Mouse (Mus musculus) hindbrain, postnatal 0 days (tissue): ENCODE results near the gene Hadhb. TPM values are rescaled to one million over a fixed set of nuclear protein-coding genes. Genes with fewer than 3 reads are reported as not detected.
A peak's percentile ranks its signal among the peaks of the same experiment; 100 is the strongest.

Source experiments
- ATAC-seq: fragments of 200-750 bp; cut with Nextera tagmentation; 2 replicates; pipeline ENCODE4 v1.8.0; 2017; ENCODE audit warnings: mild to moderate bottlenecking, moderate TSS enrichment, moderate library complexity
- DNase-seq: peaks from one replicate; pipeline ENCODE4 v3.0.0-alpha.2; 2015; ENCODE audit warnings: low spot score
- H3K27ac ChIP-seq: fragments of 300-500 bp; sonication (generic); 2 replicates; pipeline ENCODE4 v1.5.1; 2014; ENCODE audit warnings: mild to moderate bottlenecking
- H3K27me3 ChIP-seq: fragments of 300-500 bp; sonication (generic); 2 replicates; pipeline ENCODE4 v1.6.1; 2014; ENCODE audit warnings: low read length, mixed read lengths; ENCODE audit not compliant: insufficient read depth
- H3K36me3 ChIP-seq: fragments of 300-500 bp; sonication (generic); 2 replicates; pipeline ENCODE4 v1.6.1; 2014; ENCODE audit warnings: low read length, mixed read lengths; ENCODE audit not compliant: insufficient read depth
- H3K4me1 ChIP-seq: fragments of 300-500 bp; sonication (generic); 2 replicates; pipeline ENCODE4 v1.6.1; 2014; ENCODE audit warnings: antibody characterized with exemption, low read length, mixed read lengths; ENCODE audit not compliant: insufficient read depth
- H3K4me2 ChIP-seq: fragments of 300-500 bp; sonication (generic); 2 replicates; pipeline ENCODE4 v1.6.1; 2014; ENCODE audit warnings: low read depth, mild to moderate bottlenecking, low read length, moderate library complexity, mixed read lengths
- H3K4me3 ChIP-seq: fragments of 300-500 bp; sonication (generic); 2 replicates; pipeline ENCODE4 v1.5.1; 2014; ENCODE audit warnings: low read length
- H3K9ac ChIP-seq: fragments of 300-500 bp; sonication (generic); replicated peaks from 2 replicates; pipeline ENCODE4 v1.6.1; 2014; ENCODE audit warnings: mild to moderate bottlenecking, low read length, moderate library complexity, mixed read lengths
- H3K9me3 ChIP-seq: fragments of 300-500 bp; sonication (generic); 2 replicates; pipeline ENCODE4 v1.6.1; 2016; ENCODE audit warnings: low read length, mixed read lengths
- CTCF ChIP-seq: IDR thresholded peaks from 2 replicates; pipeline ENCODE4 v1.5.1; 2016; ENCODE audit warnings: antibody characterized with exemption, control low read depth, low read depth
- WGBS: fragments of 180-500 bp; shearing (Covaris S2); extraction: QIAGEN DNeasy Blood & Tissue Kit; methylation state at CpG from one replicate; pipeline ENCODE4 v1.1.7; 2014; 5-methylcytosine and 5-hydroxymethylcytosine counted together
- polyA plus RNA-seq: library from polyadenylated mRNA; unstranded; fragments of >200 nt; fragmentation: Nextera tagmentation; extraction: Ambion mirVana; gene quantifications from 2 replicates; pipeline ENCODE4 v1.2.1, GENCODE M21; 2015
- total RNA-seq: library from RNA; depleted of rRNA; stranded (reverse); fragments of >200 nt; gene quantifications from 2 replicates; pipeline ENCODE4 v1.2.3, GENCODE M21; 2014

The Hadhb gene
- total and polyA plus RNA-seq, 2 experiments from 2014 or later, result 59.9 to 68.3 TPM

GRCm38 (mm10) chr5:30109899-30110298, 45.1 kb upstream of the Hadhb start:
- DNase-seq (no peak), ATAC-seq (no peak)
- H3K4me1 ChIP-seq, result peaks cover 31% of the 10 kb centered on the region
- TF ChIP-seq CTCF, result no peak
- H3K4me3 ChIP-seq, result no peak overlapping the region
- H3K4me2 ChIP-seq, result no peak overlapping the region; the same call in 1 of the 2 replicates
- no peaks in the 10 kb centered on the region for H3K9me3 ChIP-seq
- no peaks in the 10 kb centered on the region; the same call in 1 of the 2 replicates for H3K27me3 ChIP-seq
- H3K36me3 ChIP-seq, result no peaks in the 10 kb centered on the region
- WGBS, result 36% methylated on average over 2 of the region's 2 CpGs
- no peak overlapping the region for H3K9ac ChIP-seq
- peak overlapping the region; percentile 32; the same call in 1 of the 2 replicates for H3K27ac ChIP-seq

GRCm38 (mm10) chr5:30110371-30111060, 44.5 kb upstream of the Hadhb start:
- Histone ChIP-seq H3K9me3 (no peaks in the 10 kb centered on the region), H3K36me3 (no peaks in the 10 kb centered on the region), H3K9ac (peak overlapping the region; percentile 31; the same call in 1 of the 2 replicates), H3K4me3 (0 out of 2 replicates have a peak overlapping the region, but pooled peaks have one; percentile 2), H3K27me3 (no peaks in the 10 kb centered on the region), H3K4me1 (peaks cover 31% of the 10 kb centered on the region), H3K4me2 (peak overlapping the region; percentile 45), H3K27ac (peak overlapping the region; percentile 37; the same call in 1 of the 2 replicates)
- DNase-seq (peak; percentile 38), ATAC-seq (no peak)
- WGBS, result 17% methylated on average over 22 of the region's 22 CpGs
- no peak for TF ChIP-seq CTCF

- H3K9me3 ChIP-seq, result no peaks in the 10 kb centered on the region
- no peaks in the 10 kb centered on the region for H3K36me3 ChIP-seq
- DNase-seq, result peak; percentile 85
- H3K9ac ChIP-seq, result peak overlapping the region; percentile 31; the same call in 1 of the 2 replicates
- peak; percentile 48 for ATAC-seq
- H3K4me1 ChIP-seq, result peaks cover 31% of the 10 kb centered on the region
- 6% methylated on average over 16 of the region's 18 CpGs for WGBS
- H3K4me2 ChIP-seq, result peak overlapping the region; percentile 45
- 0 out of 2 replicates have a peak overlapping the region, but pooled peaks have one; percentile 2 for H3K4me3 ChIP-seq
- no peaks in the 10 kb centered on the region for H3K27me3 ChIP-seq
- peak overlapping the region; percentile 37; the same call in 1 of the 2 replicates for H3K27ac ChIP-seq
- TF ChIP-seq CTCF, result peak; percentile 63
These were observed 43.9 kb upstream of the Hadhb start for GRCm38 (mm10) chr5:30111126-30111525.

GRCm38 (mm10) chr5:30111771-30112170, 43.3 kb upstream of the Hadhb start:
- no peak overlapping the region for H3K9ac ChIP-seq
- WGBS, result 56% methylated on average over 3 of the region's 3 CpGs
- H3K4me3 ChIP-seq, result no peak overlapping the region
- H3K27ac ChIP-seq, result no peak overlapping the region
- TF ChIP-seq CTCF, result peak; percentile 30
- ATAC-seq (no peak), DNase-seq (no peak)
- H3K9me3 ChIP-seq, result no peaks in the 10 kb centered on the region
- no peak overlapping the region for H3K4me2 ChIP-seq
- H3K36me3 ChIP-seq, result no peaks in the 10 kb centered on the region
- H3K27me3 ChIP-seq, result no peaks in the 10 kb centered on the region
- peaks cover 28% of the 10 kb centered on the region for H3K4me1 ChIP-seq

- WGBS, result 82% methylated on average over 3 of the region's 3 CpGs
- ATAC-seq (no peak), DNase-seq (no peak)
- Histone ChIP-seq H3K36me3 (0 out of 2 replicates have a peak, but pooled peaks cover 7% of the 10 kb centered on the region), H3K27me3 (no peaks in the 10 kb centered on the region), H3K27ac (no peak overlapping the region), H3K9me3 (no peaks in the 10 kb centered on the region), H3K4me3 (no peak overlapping the region), H3K4me2 (no peak overlapping the region), H3K9ac (no peak overlapping the region), H3K4me1 (peaks cover 21% of the 10 kb centered on the region)
- peak; percentile 47 for TF ChIP-seq CTCF
These were observed 42.4 kb upstream of the Hadhb start for GRCm38 (mm10) chr5:30112533-30113068.

GRCm38 (mm10) chr5:30113881-30114760, 40.9 kb upstream of the Hadhb start:
- peaks cover 10% of the 10 kb centered on the region; the same call in 1 of the 2 replicates for H3K36me3 ChIP-seq
- no peaks in the 10 kb centered on the region for H3K27me3 ChIP-seq
- peak overlapping the region; percentile 67 for H3K4me2 ChIP-seq
- peak overlapping the region; percentile 54 for H3K4me3 ChIP-seq
- peak overlapping the region; percentile 69 for H3K27ac ChIP-seq
- peak overlapping the region; percentile 56 for H3K9ac ChIP-seq
- ATAC-seq, result peak; percentile 89
- peak; percentile 94 for DNase-seq
- H3K9me3 ChIP-seq, result no peaks in the 10 kb centered on the region
- peak; percentile 61 for TF ChIP-seq CTCF
- peaks cover 21% of the 10 kb centered on the region for H3K4me1 ChIP-seq
- 3% methylated on average over 91 of the region's 103 CpGs for WGBS
